Mouse (Mus musculus) kidney, postnatal 10 days (tissue): ENCODE measurements around the gene Eefsec.

Source experiments
- DNase-seq: peaks from one replicate; pipeline ENCODE4 v3.0.0; 2021; ENCODE audit warnings: mixed read lengths

Eefsec gene

GRCm38 (mm10) chr6:88446063-88447002, at the start of gene Eefsec:
TSS of gene Eefsec (minus strand) at chr6:88446539.
- DNase-seq: peak; percentile 89

GRCm38 (mm10) chr6:88493712-88494111, 47.4 kb upstream of the Eefsec start:
- DNase-seq: no peak

GRCm38 (mm10) chr6:88490629-88491354, 44.5 kb upstream of the Eefsec start:
- no peak for DNase-seq

GRCm38 (mm10) chr6:88489834-88490233, 43.5 kb upstream of the Eefsec start:
- no peak for DNase-seq

- DNase-seq: no peak
These were observed 42.7 kb upstream of the Eefsec start for GRCm38 (mm10) chr6:88489026-88489425.

GRCm38 (mm10) chr6:88486893-88487292, 40.6 kb upstream of the Eefsec start:
- peak; percentile 76 for DNase-seq

GRCm38 (mm10) chr6:88485378-88485777, 39.0 kb upstream of the Eefsec start:
- no peak for DNase-seq

GRCm38 (mm10) chr6:88483913-88484312, 37.6 kb upstream of the Eefsec start:
- DNase-seq: no peak

- DNase-seq: peak; percentile 42
These were observed 36.8 kb upstream of the Eefsec start for GRCm38 (mm10) chr6:88483111-88483510.

GRCm38 (mm10) chr6:88480421-88480820, 34.1 kb upstream of the Eefsec start:
- no peak for DNase-seq

GRCm38 (mm10) chr6:88469878-88470277, 23.5 kb upstream of the Eefsec start:
- no peak for DNase-seq

- DNase-seq: peak; percentile 94
These were observed 19.0 kb upstream of the Eefsec start, which contains the start of gene Ruvbl1 for GRCm38 (mm10) chr6:88465181-88465920. TSS of gene Ruvbl1 (plus strand) at chr6:88465409.

- no peak for DNase-seq
These were observed 8.2 kb upstream of the Eefsec start for GRCm38 (mm10) chr6:88454545-88454944.

- DNase-seq: no peak
These were observed 1.1 kb upstream of the Eefsec start for GRCm38 (mm10) chr6:88447454-88447853.

- no peak for DNase-seq
These were observed 678 bp downstream of the Eefsec start for GRCm38 (mm10) chr6:88445661-88446060.

GRCm38 (mm10) chr6:88444076-88444750, 2.1 kb downstream of the Eefsec start:
- no peak for DNase-seq

- no peak for DNase-seq
These were observed 2.9 kb downstream of the Eefsec start for GRCm38 (mm10) chr6:88443446-88443845.

- DNase-seq: no peak
These were observed 3.8 kb downstream of the Eefsec start for GRCm38 (mm10) chr6:88442551-88442950.

GRCm38 (mm10) chr6:88439056-88439455, 7.3 kb downstream of the Eefsec start:
- no peak for DNase-seq

GRCm38 (mm10) chr6:88435609-88436008, 10.7 kb downstream of the Eefsec start:
- no peak for DNase-seq

- DNase-seq: peak; percentile 77
These were observed 15.1 kb downstream of the Eefsec start for GRCm38 (mm10) chr6:88431202-88431601.

- DNase-seq: peak; percentile 73
These were observed 30.1 kb downstream of the Eefsec start for GRCm38 (mm10) chr6:88416130-88416758.
